Mouse (Mus musculus): Measurements from ENCODE around the gene Atp1a4.

The Atp1a4 gene

DNA sequence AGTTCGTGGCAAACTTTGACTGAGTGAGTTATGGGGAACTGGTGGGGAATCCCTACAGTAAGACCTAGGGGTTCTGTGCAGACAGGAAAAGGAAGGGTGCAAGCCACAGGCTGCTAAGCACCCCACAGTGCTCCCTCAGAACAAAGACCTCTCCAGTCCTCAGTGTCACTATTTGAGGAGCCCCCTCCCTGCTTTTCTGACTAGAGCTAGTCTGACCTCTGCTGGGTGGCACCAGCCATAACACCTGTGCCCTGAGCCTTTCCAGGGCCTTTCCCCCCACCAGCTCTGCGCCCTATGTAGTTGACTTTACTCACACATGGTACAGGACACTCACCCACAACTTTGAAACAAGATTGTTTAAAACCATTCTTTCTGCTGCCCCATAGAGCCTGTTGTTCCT, 10.5 kb downstream of the Atp1a4 start:
- CTCF ChIA-PET = interaction anchor here (0.6 to 2.9 kb wide), 32 partner anchors 8 to 693 kb away, joined by 3 to 16 read pairs (median 4); partner anchors contain the start of genes Atp1a4 (in 2 of the 4) and Pea15a (in 2 of the 4)

DNA sequence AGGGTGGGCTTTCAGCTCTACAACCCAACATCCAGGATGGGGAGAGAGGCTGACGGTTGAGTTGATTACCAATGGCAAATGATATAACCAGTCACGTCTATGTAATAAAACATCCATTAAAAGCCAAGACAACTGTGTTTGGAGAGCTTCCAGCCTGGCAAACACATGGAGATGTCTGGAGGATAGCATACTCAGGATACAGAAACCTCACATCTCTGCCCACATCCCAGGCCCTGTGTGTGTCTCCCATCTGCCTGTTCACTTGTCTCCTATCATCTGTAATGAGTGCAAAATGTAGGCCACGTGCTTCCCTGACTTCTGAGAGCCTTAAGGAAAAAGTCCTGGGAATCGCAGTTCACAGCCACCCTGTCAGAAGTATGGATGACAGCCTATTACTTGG, 11.0 kb downstream of the Atp1a4 start:
- CTCF ChIA-PET = interaction anchor here (0.6 to 2.9 kb wide), 27 partner anchors 8 to 693 kb away, joined by 3 to 16 read pairs (median 5); partner anchors contain the start of genes Pea15a (in 2 of the 4) and Atp1a4 (in 1 of the 4)
- POLR2A ChIA-PET = interaction anchor here in 2 of 4 experiments (0.7 to 2.7 kb wide), 11 partner anchors 9 to 102 kb away, joined by 3 to 13 read pairs (median 4); partner anchors contain the start of genes Pea15a (in 2 of the 2), Atp1a4 (in 1 of the 2) and Igsf8 (in 1 of the 2)

More for the DNA sequence above, 10.5 kb downstream of the Atp1a4 start:
- POLR2A ChIA-PET = interaction anchor here in 2 of 4 experiments (0.8 to 2.7 kb wide), 12 partner anchors 10 to 421 kb away, joined by 3 to 13 read pairs (median 4); partner anchors contain the start of genes Pea15a (in 2 of the 2), Atp1a4 (in 1 of the 2), Dcaf8 (in 1 of the 2) and Igsf8 (in 1 of the 2)

DNA sequence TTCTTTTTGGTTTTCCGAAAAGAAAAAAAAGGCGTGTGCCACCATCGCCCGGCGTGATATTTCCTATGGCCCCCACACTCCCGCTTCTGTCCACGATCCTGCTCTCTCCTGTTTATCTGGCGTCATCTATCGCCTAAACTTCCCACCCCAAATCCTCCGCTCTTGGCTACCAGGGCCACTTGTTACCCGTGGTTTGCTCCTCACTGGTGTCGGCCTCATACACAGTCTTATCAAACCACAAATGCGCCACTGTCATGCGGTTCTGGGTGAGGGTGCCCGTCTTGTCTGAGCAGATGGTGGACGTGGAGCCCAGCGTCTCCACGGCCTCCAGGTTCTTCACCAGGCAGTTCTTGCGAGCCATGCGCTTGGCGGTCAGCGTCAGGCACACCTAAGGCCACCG, 13.6 kb downstream of the Atp1a4 start:
- POLR2A ChIA-PET = interaction anchor here in 3 of 4 experiments (0.6 to 3.3 kb wide), 11 partner anchors 10 to 96 kb away, joined by 3 to 14 read pairs (median 4); partner anchors contain the start of genes Igsf8 (in 2 of the 3), Atp1a4 (in 1 of the 3) and Kcnj10 (in 1 of the 3)
- CTCF ChIA-PET = interaction anchor here in 2 of 4 experiments (1.3 to 2.0 kb wide), 8 partner anchors 16 to 634 kb away, joined by 3 to 14 read pairs (median 5); no protein-coding TSS in a partner anchor

DNA sequence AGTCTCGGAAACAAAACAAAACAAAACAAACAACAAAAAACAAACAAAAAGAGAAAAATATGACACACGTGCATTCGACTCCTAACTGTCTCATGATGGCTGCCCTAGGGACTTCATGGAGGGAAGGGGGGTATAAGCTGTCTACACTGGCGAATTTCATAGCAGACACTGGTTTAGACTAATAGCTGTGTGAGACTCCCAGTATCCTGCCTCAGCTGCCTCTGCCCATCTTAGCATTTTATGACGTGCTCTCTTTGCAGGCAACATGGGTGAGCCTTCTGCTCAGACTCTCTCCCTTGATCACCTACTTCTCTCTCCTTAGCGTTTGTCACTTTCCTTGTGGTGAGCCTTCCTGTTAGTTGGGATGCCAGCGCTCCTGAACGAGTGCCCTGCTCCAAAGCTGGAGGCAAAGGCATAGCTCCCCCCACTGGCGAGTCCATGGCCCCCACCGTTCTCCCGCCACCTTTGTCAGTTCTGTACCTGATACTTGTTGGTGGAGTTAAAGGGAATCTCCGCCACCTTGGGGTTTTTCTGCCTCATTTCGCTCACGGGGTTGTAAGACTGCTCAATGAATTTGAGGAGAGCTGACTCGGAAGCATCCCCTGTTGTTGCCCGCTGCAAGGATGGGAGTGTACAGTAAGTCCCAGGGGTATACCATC, 14.5 kb downstream of the Atp1a4 start:
- ChIA-PET POLR2A (interaction anchor here (0.6 to 3.3 kb wide), 28 partner anchors 11 to 332 kb away, joined by 3 to 14 read pairs (median 4); partner anchors contain the start of genes Dcaf8 (in 3 of the 4), Igsf8 (in 2 of the 4), Atp1a4 (in 1 of the 4) and Casq1 (in 1 of the 4)), CTCF (interaction anchor here in 3 of 4 experiments (0.5 to 2.0 kb wide), 20 partner anchors 16 to 633 kb away, joined by 3 to 14 read pairs (median 4); partner anchors contain the start of genes Dcaf8 (in 1 of the 3) and Pea15a (in 1 of the 3))

DNA sequence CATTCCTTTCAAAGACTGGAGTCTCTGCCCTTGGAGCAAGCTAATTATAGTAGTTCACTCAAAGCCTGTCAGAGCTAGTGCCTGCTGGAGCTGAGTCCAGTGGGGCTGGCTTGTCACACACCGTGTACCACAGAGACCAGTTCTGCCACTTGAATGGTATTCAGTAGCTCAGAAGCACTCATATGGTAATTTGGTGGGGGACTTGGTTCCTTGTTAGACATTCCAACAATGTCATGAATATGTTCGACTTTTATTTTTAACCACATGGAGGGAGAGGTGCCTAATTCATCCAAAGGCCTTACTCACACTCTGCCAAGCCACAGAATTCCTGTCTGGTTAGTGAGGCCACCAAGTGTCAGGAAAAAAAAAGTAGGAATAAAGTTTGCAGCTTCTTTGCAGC, 15.8 kb downstream of the Atp1a4 start:
- POLR2A ChIA-PET = interaction anchor here (0.6 to 2.7 kb wide), 31 partner anchors 9 to 222 kb away, joined by 3 to 14 read pairs (median 3); partner anchors contain the start of genes Dcaf8 (in 2 of the 4), Igsf8 (in 2 of the 4), Atp1a4 (in 1 of the 4) and Copa (in 1 of the 4)

DNA sequence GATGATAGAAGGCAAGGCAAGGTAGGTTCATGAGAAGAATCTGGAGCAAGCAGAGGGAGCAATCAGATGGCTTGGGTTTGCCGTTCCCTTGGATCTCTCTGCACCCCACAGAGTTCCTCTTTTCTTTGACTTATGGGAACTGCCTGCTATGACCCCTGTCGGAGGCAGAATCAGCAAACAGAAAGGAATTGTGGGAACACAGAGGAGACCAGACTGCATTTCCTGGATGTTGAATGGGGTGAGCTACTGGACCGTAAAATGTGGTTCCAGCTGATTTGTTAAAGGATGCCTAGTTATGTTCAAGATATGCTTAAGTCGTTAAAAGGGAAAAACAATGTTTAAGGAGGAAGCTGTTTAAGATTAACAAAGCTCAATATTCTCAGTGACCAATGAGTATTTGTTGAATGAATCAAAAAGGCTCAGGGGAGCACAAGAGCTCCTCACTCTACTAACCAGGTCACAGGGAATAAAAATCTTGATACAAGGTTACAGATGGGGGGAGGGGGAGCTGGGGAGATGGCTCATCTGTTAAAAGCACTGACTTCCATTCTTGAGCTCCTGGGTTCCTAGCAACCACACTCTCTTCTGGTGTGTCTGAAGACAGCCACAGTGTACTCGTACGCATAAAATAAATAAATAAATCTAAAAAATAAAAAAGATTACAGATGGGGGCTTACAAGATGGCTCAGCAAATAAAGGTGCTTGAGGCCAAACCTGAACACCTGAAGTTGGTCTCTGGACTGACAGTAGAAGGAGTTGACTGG, 17.1 kb downstream of the Atp1a4 start:
- POLR2A ChIA-PET = interaction anchor here (0.6 to 1.8 kb wide), 18 partner anchors 9 to 221 kb away, joined by 3 to 9 read pairs (median 4); partner anchors contain the start of genes Igsf8 (in 1 of the 4) and Pea15a (in 1 of the 4)
- CTCF ChIA-PET = interaction anchor here in 2 of 4 experiments (0.6 to 0.7 kb wide), 3 partner anchors 103 to 180 kb away, joined by 3 to 5 read pairs (median 3); no protein-coding TSS in a partner anchor

More for the DNA sequence above, 15.8 kb downstream of the Atp1a4 start:
- CTCF ChIA-PET = interaction anchor here in 2 of 4 experiments (0.6 to 1.7 kb wide), 4 partner anchors 69 to 123 kb away, joined by 3 to 4 read pairs (median 4); no protein-coding TSS in a partner anchor

DNA sequence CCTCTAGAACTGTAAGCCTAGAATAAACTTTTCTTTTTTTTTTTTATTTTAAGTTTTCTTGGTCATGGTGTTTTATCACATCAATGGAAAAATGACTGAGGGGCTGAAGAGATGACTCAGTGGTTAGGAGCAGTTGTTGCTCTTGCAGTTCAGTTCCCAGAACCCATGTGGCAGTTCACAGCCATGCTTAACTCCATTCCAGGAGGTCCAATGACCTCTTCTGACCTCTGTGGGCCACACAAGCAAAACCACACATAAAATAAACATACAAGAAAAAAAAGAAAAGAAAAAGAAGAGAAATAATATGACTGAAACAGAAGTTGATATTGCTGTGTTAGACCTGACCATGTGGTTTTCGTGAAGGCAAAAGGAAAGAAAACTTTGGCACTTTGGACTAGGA, 29.0 kb downstream of the Atp1a4 start:
- POLR2A ChIA-PET = interaction anchor here in 1 of 4 experiments (1.0 to 1.5 kb wide), 2 partner anchors 11 to 51 kb away, joined by 3 to 4 read pairs; no protein-coding TSS in a partner anchor
- CTCF ChIA-PET = no interaction called here

DNA sequence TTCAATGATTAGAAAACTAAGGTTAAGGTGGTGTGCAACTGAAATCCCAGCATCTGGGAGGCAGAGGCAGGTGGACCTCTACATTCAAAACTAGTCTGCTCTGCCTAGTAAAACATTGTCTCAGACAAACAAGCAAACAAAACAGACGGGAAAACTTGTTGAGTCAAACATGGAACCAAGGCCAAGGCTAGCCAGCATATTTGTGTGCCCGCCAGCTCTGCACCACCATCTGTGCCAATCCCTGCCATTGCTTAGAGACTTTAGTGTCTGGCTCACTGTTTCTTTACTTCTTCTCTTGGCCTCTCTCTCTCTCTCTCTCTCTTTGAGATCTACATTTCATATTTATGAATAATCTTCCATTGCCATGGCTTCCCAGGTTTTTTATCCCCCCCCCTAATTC, 30.0 kb downstream of the Atp1a4 start:
- CTCF ChIA-PET = interaction anchor here in 1 of 4 experiments (0.6 kb wide), 1 partner anchor 335 kb away, joined by 4 read pairs; no protein-coding TSS in a partner anchor

DNA sequence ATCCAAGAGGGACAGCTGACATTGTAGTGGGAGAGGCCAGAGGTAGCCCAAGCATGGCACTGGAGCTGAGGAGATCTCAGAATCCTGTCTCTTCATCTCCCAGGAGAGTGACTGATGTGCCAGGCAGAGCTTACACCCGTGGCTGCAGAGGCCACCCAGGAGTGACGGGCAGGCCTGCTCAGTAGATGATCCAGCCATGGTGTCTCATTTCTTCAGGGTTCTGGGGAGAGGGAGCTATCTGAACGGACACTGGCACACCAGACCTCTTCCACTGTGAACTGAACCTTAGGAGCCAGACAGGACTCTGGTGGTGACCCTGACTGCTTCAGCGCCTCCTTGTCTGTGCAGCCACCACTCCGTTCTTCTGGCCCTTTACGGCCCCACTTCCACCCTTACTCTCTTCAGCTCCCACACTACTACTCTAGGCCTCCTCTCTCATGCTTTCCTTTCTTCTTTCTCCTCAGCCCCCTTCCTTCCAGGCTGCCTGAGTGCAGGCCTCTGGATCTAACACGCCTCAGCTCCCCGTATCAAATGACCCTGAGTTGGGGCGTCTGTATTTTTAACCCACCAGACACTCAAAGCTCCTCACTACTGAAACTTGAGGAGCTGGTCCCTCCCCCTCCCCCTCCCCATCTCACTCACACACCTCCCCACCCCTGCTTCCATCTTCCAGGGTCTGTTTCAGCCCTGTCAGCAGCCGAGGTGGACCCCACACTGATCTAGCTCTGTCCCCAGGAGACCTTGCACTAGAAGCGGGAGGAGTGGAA, 36.7 kb downstream of the Atp1a4 start:
- ChIA-PET POLR2A (interaction anchor here (0.5 to 4.5 kb wide), 17 partner anchors 9 to 194 kb away, joined by 3 to 18 read pairs (median 3); partner anchors contain the start of genes Atp1a2 (in 1 of the 4), Dcaf8 (in 1 of the 4) and Pea15a (in 1 of the 4)), CTCF (interaction anchor here in 3 of 4 experiments (0.5 to 1.1 kb wide), 7 partner anchors 36 to 174 kb away, joined by 3 to 14 read pairs (median 7); no protein-coding TSS in a partner anchor)

More for the DNA sequence above, 30.0 kb downstream of the Atp1a4 start:
- POLR2A ChIA-PET = interaction anchor here in 1 of 4 experiments (0.6 to 1.5 kb wide), 5 partner anchors 9 to 291 kb away, joined by 3 to 4 read pairs (median 3); no protein-coding TSS in a partner anchor

DNA sequence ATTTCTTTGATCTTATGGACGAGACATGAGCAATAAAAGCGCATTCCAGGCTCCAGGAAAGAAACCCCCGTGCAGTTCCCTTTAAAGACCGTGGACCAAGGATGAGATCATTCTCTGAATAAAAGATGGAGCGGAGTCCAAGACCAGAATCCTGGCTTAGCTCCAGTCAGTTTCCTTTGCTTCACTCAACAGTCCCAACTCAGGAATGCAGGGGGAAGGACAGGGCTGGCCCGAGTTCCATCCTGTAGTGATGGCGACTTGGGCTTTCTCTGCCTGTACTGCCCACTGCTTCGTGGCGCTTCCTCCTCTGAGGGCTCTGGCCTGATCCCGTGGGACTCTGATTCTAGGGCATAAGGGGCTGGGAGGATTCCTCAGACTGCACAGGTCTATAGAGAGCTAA, 37.8 kb downstream of the Atp1a4 start:
- POLR2A ChIA-PET = interaction anchor here in 2 of 4 experiments (0.8 to 4.5 kb wide), 6 partner anchors 11 to 56 kb away, joined by 3 to 18 read pairs (median 6); partner anchors contain the start of gene Pea15a (in 2 of the 2)
- CTCF ChIA-PET = interaction anchor here in 1 of 4 experiments (1.2 kb wide), 1 partner anchor 58 kb away, joined by 5 read pairs; no protein-coding TSS in a partner anchor

DNA sequence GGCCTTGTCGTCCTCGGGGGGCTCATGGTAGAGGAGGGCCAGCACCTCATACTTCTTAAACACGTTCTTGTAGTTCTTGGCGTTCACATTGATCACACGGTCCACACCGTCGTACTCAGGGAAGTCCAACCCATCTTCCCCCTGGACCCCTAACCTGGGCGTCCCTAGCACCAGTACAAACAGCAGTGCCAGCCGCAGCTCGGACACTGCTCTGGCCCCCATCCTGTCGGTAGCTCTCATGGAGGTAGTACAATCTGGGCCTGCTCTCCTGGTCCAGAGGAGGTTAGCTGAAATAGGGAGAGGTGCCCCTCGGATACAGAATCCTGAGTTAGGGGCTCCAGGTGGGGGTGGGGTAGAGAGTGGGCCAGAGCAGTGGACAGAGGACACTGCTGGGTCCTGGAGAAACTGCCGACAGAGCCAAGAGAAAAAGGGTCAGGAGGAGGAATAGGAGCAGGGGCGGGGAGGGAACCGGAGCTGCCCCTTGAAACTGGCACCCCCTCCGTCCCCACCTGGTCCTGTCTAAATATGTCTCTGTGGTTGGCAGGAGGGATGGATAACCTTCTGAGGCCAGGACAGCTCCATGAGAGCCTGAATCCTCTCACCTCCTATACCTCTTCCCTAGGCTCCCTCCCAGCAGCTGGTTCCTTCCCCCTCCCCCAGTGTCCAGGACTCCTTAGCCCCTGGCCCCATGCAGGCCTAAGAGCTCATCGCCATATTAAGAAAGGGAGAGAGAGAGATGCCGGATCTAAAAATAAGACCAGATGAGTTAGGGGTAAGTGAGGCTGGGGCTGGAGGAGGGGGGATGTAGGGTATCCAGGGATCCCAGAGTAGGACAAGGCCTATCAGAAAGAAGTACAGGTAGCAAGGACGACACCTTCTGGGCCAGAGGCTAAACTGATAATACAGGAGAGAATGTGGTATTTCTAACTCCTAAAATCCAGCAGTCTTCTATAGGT, 38.5 kb downstream of the Atp1a4 start, which contains the start of gene Casq1:
Gene Casq1 (minus strand): TSS at position 418 of the 956 bp plus-strand sequence.
- CTCF ChIA-PET = interaction anchor here in 2 of 4 experiments (0.9 to 3.1 kb wide), 5 partner anchors 13 to 101 kb away, joined by 3 to 11 read pairs (median 5); partner anchors contain the start of gene Pea15a (in 1 of the 2)
- POLR2A ChIA-PET = interaction anchor here in 3 of 4 experiments (0.6 to 4.5 kb wide), 18 partner anchors 12 to 210 kb away, joined by 3 to 18 read pairs (median 3); partner anchors contain the start of genes Pea15a (in 2 of the 3) and Dcaf8 (in 1 of the 3)

DNA sequence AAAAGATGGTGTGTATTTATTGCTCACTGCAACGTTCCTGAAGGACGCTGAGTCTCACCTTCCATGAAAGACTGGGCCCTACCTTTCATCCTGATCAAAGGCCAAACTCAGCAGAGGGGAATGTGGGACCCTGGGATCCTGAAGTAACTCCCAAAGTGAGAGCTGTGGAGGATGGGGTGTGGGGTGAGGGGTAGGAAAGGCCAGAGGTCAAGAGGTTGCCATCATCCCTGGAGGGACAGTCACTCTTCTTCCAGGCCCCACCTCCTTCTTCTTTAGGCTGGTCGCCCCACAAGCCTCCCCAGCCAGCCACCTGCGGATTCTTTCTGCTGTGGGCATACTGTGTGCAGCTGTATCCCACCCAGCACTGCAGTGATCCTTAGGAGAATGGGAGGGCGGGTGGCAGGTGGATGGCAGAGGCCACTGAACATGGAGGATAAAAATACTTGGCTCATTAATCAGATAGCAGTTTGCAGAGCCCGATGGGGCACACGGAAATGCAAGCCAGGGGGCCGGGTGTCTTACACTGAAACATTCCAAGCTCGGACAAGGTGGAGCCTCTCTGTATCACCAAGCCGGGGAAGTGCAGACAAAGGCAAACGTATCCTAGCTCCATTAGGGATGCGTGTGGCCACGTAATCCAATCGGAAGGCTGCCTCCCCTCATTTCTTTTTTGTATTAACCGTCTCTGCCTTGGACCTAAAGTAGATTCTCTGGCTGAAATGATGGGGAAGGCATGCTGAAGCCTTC, 39.9 kb downstream of the Atp1a4 start:
- POLR2A ChIA-PET = interaction anchor here in 3 of 4 experiments (0.6 to 4.5 kb wide), 19 partner anchors 10 to 209 kb away, joined by 3 to 18 read pairs (median 4); partner anchors contain the start of genes Dcaf8 (in 2 of the 3) and Pea15a (in 2 of the 3)
- CTCF ChIA-PET = interaction anchor here in 3 of 4 experiments (0.5 to 3.1 kb wide), 7 partner anchors 12 to 106 kb away, joined by 3 to 11 read pairs (median 3); partner anchors contain the start of gene Pea15a (in 1 of the 3)

DNA sequence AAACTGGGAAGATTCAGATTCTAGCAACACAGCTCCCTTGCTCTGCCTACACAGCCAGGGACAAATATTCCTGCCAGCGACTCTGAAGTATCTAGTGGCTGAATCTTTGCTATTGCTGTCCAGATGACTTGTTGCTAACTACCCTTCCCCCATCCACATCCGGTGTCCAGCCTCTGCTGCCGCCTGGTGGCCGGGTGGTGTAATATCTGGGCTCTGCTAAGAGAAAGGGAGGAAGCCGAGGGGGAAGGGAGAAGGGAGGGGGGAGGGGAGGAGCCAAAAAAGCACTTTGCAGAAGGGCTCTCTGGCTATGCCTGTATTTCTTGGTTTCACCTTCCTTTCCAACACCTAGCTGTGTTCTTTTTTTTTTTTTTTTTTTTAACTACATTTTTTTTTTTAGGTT, 41.1 kb downstream of the Atp1a4 start:
- ChIA-PET POLR2A (interaction anchor here in 3 of 4 experiments (0.7 to 2.0 kb wide), 14 partner anchors 10 to 165 kb away, joined by 3 to 11 read pairs (median 5); partner anchors contain the start of genes Pea15a (in 3 of the 3), Dcaf8 (in 1 of the 3) and Ncstn (in 1 of the 3)), CTCF (interaction anchor here (0.6 to 3.1 kb wide), 11 partner anchors 10 to 148 kb away, joined by 3 to 11 read pairs (median 4); partner anchors contain the start of genes Copa (in 1 of the 4), Ncstn (in 1 of the 4) and Pea15a (in 1 of the 4))

DNA sequence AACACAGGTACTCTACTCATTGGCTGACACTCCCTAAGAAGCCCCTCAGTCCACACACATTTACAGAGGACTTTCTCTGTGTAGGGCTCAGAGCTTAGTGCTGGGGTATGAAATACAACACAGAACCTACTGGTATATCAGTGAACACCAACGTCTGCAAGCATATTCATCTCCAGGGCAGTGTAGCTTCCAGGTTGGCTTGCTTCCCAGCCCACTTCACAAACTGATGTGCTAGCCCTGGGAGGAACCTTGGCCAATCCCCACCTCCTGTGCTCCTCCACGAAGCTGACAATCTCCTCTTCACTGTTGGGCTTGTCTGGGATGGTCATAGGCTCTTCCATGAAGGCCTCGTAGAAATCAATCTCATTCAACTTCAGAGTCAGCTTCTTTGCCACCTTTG, 43.5 kb downstream of the Atp1a4 start:
- ChIA-PET POLR2A (interaction anchor here in 2 of 4 experiments (1.3 to 4.9 kb wide), 4 partner anchors 8 to 71 kb away, joined by 4 to 48 read pairs (median 10); partner anchors contain the start of gene Pea15a (in 2 of the 2)), CTCF (interaction anchor here in 1 of 4 experiments (0.8 kb wide), 1 partner anchor 72 kb away, joined by 4 read pairs; no protein-coding TSS in a partner anchor)
